Mouse (Mus musculus) ES-E14 (cell line): Measurements from ENCODE around the gene Itgb6.

ENCODE experiments used
- CHD2 ChIP-seq: IDR thresholded peaks from 2 replicates; pipeline ENCODE4 v1.6.1; 2014; ENCODE audit warnings: mild to moderate bottlenecking, low read depth, low read length, inconsistent platforms
- HCFC1 ChIP-seq: IDR thresholded peaks from 2 replicates; pipeline ENCODE4 v1.6.1; 2012; ENCODE audit warnings: low read length, inconsistent platforms, borderline replicate concordance; ENCODE audit not compliant: insufficient read depth
- MAFK ChIP-seq: IDR thresholded peaks from 2 replicates; pipeline ENCODE4 v1.6.1; 2014; ENCODE audit warnings: mild to moderate bottlenecking, low read depth, low read length, inconsistent platforms; ENCODE audit not compliant: insufficient read depth
- ZC3H11A ChIP-seq: IDR thresholded peaks from 2 replicates; pipeline ENCODE4 v1.6.1; 2012; ENCODE audit warnings: low read depth, mild to moderate bottlenecking, inconsistent platforms, low read length, borderline replicate concordance
- ZNF384 ChIP-seq: IDR thresholded peaks from 2 replicates; pipeline ENCODE4 v1.6.1; 2012; ENCODE audit warnings: low read depth, low read length, inconsistent platforms

DNA sequence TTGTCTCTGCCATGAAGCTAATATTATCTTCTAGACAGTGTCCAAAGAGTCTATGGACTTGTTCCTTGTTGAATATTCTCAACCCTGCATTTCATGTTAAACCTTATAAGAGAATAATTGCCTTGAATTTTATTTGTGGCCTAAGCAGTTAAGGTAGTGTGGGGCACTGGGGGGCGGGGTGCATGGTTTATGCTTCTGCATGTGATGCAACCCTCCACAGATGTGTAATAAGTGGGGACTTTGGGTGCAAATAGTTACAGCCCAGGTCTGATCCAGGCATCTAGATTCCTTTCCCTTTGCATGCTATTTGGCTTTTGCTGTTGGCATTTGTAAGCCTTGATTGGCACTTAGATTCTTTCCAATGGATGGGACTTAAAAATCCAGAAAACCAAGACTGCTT, 51.2 kb downstream of the Itgb6 start:
- TF ChIP-seq ZC3H11A: no peak
- no peak for TF ChIP-seq CHD2
- TF ChIP-seq MAFK: no peak
- TF ChIP-seq ZNF384: no peak
- TF ChIP-seq HCFC1: no peak
